Mouse (Mus musculus): ENCODE results near the gene Zmym2.

Zmym2 gene

DNA sequence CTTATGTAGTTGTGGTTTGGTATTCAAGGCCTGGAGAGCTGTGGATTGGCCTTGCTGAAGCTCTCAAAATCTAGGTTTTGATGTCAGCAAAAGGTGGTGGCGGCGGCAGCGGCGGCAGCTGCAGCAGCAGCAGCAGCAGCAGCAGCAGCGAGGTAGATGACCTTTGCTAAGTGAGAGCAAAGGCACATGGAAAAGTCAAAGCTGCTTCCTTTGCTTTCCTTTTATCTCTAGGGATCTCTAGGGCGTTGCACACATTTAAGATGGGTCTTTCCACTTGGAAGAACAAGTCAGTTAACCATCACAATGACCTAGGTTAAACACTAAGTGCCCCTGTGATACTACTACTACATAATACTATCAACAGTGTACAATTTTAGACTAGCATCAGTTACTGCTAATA lies 49.0 kb downstream of the Zmym2 start:
- no peak for DNase-seq

DNA sequence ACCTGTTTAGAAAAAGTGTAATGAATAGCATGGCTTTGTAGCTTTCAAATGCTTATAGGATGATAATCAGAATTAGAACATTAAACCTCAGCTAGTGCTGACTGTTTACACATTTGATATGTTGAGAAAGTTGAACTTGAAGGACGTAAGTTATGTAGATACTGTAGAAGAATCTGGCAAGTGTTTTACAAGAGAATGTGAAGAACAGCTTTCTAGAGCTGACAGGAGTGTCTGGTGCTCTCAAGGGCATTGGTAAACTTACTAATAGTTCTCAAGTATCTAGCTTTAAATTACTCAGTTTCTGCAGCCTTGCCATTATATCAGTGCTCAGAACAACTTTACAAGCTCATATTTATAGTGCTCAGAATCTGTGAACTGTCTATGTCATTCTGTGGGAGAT lies 53.5 kb downstream of the Zmym2 start:
- no peak for DNase-seq

DNA sequence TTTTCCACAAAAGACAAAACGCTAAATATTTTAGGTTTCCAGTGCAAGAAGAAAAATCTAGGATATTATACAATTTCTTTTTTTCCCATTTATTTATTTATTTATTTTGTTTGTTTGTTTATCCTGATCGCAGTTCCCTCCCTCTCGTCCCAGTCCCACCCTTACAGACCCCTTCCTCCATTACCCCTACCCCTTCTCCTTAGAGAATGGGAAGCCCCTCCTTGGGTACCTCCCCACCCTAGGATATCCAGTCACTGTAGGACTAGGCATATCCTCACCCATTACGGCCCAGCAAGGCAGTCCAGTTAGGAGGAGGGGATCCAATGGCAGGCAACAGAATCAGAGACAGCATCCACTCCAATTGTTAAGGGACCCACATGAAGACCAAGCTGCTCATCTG lies 66.5 kb downstream of the Zmym2 start:
- DNase-seq, result no peak

DNA sequence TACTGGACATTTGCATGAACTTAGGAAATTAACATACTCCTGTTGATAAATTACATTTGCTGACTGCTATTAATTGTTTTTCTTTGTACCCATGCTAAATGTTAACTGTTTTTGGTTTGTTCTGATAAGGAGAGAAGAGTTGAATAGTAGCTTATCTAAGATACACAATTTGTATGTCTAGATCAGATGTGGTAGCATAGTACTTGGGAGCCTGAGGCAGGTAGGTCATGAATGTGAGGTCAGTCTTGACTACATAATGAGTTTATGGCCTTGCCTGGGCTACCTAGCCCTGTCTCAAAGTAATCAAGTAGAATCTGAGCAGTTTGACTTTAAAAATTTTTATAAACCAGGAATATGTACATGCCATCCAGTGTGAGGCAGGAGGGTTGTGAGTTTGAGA lies 67.9 kb downstream of the Zmym2 start:
- no peak for DNase-seq

DNA sequence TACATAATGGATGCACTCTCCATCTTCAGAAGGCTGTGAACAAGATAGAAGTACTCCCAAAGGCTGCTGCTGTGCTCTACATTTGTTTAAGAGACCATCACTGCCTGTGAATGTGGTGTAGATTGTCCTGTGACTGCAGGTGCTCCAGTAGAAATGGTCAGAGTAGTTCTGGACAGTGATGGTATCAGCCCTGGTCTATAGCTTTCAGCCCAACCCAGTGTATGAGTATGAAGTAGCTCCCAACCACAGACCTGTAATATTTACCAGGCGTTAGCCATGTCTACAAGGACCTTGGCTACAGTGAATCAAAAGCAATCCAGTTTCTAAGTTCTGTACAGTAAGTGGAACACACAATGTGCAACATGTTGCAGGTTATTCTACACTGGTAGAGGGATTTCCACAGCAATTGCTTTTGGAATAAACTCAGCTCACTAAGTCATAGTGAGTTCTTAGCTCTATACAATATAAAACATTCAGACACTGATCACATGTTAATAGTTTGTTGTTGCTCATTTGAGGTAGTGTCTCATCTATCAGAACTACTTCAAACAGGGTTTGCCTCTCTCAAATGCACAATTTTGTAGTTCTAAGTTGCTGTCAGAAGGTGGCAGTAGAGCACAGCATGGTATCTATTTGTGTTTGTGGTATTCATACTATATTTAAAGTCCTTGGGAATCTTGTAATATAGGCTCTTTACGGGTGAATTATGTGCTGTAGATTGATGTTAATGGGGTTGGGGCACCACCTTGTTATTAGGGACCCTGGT lies 77.7 kb downstream of the Zmym2 start:
- no peak for DNase-seq

DNA sequence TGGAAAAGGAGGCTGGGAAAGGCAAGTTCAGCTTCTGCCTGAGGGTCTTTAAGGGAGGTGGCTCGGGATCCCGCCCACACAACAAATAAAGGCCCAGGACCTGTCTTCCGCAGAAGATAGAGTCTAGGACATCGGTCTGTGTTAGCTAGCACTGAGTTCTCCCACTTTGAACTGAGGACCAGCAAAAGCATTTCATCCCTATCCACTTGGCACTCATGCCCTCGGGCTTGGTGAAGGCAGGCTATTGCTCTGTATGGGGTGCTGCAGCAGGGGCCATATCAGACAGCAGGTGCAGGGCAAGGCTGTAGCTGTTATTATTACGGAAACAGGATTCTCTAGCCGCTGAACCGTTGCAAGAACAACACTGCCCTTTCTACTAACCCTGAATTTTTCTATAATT lies 83.2 kb downstream of the Zmym2 start:
- no peak for DNase-seq

DNA sequence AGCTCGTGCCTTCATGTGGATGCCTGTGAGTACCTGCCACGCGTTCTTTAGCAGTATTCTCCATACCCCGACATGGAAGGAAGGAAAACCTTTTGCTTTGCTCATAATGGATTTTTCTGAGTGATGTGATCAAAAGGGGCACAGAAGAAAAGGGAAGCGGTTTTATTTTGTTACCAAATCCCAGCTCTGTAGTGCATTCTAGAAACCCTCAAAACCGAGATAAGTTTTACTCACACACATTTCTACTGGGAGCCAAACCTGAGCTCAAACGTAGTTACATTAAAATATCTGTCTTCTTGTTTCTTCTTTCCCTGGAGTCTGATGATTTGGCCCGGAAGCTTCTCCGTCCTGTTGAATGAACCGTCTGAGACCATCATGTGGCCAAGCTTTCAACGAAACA lies 83.7 kb downstream of the Zmym2 start:
- DNase-seq, result no peak

DNA sequence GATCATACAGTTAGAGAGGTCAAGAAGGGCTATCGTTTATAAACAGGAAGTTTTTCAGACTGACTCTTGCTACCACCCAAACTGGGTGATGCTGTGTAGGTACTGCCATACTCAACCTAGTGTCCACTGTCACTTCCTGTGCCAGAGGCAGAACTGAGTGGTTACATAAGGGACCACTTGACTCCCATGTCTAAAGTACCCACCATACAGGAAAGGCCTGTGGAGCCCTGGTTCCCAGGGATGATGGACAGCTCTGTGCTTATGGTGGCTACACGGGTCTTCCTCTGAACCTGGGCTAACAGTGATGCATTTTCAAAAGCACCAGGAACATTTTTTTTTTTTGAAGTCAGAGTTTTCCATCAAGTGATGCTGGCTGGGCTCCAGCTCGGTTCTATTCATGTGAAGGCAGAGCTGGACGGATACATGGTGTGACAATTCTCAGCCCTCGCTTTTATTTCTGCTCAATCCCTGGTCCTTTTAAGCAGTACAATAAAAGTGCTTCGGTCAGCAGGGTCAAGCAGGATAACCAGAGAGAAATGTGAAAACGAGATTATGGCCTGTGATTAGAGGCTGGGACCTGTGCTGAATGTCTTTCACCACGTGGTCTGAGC lies 91.7 kb downstream of the Zmym2 start:
- no peak for DNase-seq

DNA sequence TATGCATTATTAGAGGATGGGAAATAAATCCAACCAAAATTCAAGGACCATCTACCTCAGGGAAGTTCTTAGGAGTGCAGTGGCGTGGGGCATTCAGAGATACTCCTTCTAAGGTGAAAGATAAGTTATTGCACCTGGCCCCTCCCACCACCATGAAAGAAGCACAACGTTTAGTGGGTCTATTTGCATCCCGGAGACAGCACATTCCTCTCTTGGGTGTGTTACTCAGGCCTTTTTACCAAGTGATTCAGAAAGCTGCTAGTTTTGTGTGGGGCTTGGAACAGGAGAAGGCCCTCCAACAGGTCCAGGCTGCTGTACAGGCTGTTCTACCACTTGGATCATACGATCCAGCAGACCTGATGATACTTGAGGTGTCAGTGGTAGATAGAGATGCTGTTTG lies 102.2 kb downstream of the Zmym2 start:
- DNase-seq, result no peak
